Mouse (Mus musculus): Measurements from ENCODE around the gene Mark1. TPM values are rescaled to one million over a fixed set of nuclear protein-coding genes. Genes with fewer than 3 reads are reported as not detected.

The Mark1 gene
- 12.1 and 12.9 TPM in 2 replicates for polyA plus RNA-seq (2014; fragmentation: Nextera tagmentation; extraction: Ambion mirVana)

GRCm38 (mm10) chr1:184999071-184999750, at the start of gene Mark1:
TSS of gene Mark1 (minus strand) at chr1:184999570.
- under 1% methylated on average over 56 of the region's 88 CpGs for WGBS
- H3K4me3 ChIP-seq (ENCODE audit: low read depth, low read length): peak within 1 kb of the TSS; percentile 91

GRCm38 (mm10) chr1:185047516-185048247, 48.3 kb upstream of the Mark1 start:
- Histone ChIP-seq H3K27me3 (replicated peaks; ENCODE audit: control insufficient read depth, insufficient read depth, low read length) (no peaks in the 10 kb centered on the region), H3K9ac (ENCODE audit: low read length) (no peak overlapping the region), H3K4me2 (ENCODE audit: low read length) (no peak overlapping the region), H3K4me3 (ENCODE audit: low read depth, low read length) (no peak overlapping the region), H3K4me1 (ENCODE audit: control insufficient read depth, insufficient read depth, low read length) (no peaks in the 10 kb centered on the region), H3K27ac (ENCODE audit: low read depth, low read length) (no peak overlapping the region), H3K36me3 (ENCODE audit: control insufficient read depth, insufficient read depth, low read length) (no peaks in the 10 kb centered on the region), H3K9me3 (replicated peaks; ENCODE audit: control insufficient read depth, low read length) (no peaks in the 10 kb centered on the region)
- ATAC-seq: no peak
- WGBS: 87% methylated on average over 12 of the region's 12 CpGs
- no peak for DNase-seq (ENCODE audit: low spot score)

More at GRCm38 (mm10) chr1:184999071-184999750, at the start of gene Mark1:
- ATAC-seq (peak; percentile 51), DNase-seq (ENCODE audit: low spot score) (peak; percentile 41)
- Histone ChIP-seq H3K4me2 (ENCODE audit: low read length) (peak within 1 kb of the TSS; percentile 74), H3K9me3 (replicated peaks; ENCODE audit: control insufficient read depth, low read length) (no peaks in the 10 kb centered on the region), H3K9ac (ENCODE audit: low read length) (peak within 1 kb of the TSS; percentile 97), H3K27me3 (replicated peaks; ENCODE audit: control insufficient read depth, insufficient read depth, low read length) (no peaks in the 10 kb centered on the region), H3K4me1 (ENCODE audit: control insufficient read depth, insufficient read depth, low read length) (peaks cover 15% of the 10 kb centered on the region), H3K36me3 (ENCODE audit: control insufficient read depth, insufficient read depth, low read length) (no peaks in the 10 kb centered on the region), H3K27ac (ENCODE audit: low read depth, low read length) (peak within 1 kb of the TSS; percentile 93)

GRCm38 (mm10) chr1:185046513-185046912, 47.1 kb upstream of the Mark1 start:
- H3K4me1 ChIP-seq (ENCODE audit: control insufficient read depth, insufficient read depth, low read length): no peaks in the 10 kb centered on the region
- no peaks in the 10 kb centered on the region for H3K36me3 ChIP-seq (ENCODE audit: control insufficient read depth, insufficient read depth, low read length)
- H3K4me3 ChIP-seq (ENCODE audit: low read depth, low read length): no peak overlapping the region
- no peak for DNase-seq (ENCODE audit: low spot score)
- WGBS: 94% methylated on average over 8 of the region's 8 CpGs
- H3K9ac ChIP-seq (ENCODE audit: low read length): no peak overlapping the region
- no peak for ATAC-seq
- H3K4me2 ChIP-seq (ENCODE audit: low read length): no peak overlapping the region
- no peak overlapping the region for H3K27ac ChIP-seq (ENCODE audit: low read depth, low read length)
- no peaks in the 10 kb centered on the region for H3K9me3 ChIP-seq (replicated peaks; ENCODE audit: control insufficient read depth, low read length)
- H3K27me3 ChIP-seq (replicated peaks; ENCODE audit: control insufficient read depth, insufficient read depth, low read length): no peaks in the 10 kb centered on the region

GRCm38 (mm10) chr1:185038183-185038686, 38.9 kb upstream of the Mark1 start:
- 63% methylated on average over 7 of the region's 7 CpGs for WGBS
- peak; percentile 15; the same call in 1 of the 2 replicates for ATAC-seq
- H3K36me3 ChIP-seq (ENCODE audit: control insufficient read depth, insufficient read depth, low read length): no peaks in the 10 kb centered on the region
- H3K9ac ChIP-seq (ENCODE audit: low read length): no peak overlapping the region
- no peaks in the 10 kb centered on the region for H3K9me3 ChIP-seq (replicated peaks; ENCODE audit: control insufficient read depth, low read length)
- H3K4me3 ChIP-seq (ENCODE audit: low read depth, low read length): no peak overlapping the region
- H3K27ac ChIP-seq (ENCODE audit: low read depth, low read length): no peak overlapping the region
- H3K4me1 ChIP-seq (ENCODE audit: control insufficient read depth, insufficient read depth, low read length): no peaks in the 10 kb centered on the region; the same call in 1 of the 2 replicates
- DNase-seq (ENCODE audit: low spot score): no peak
- no peaks in the 10 kb centered on the region for H3K27me3 ChIP-seq (replicated peaks; ENCODE audit: control insufficient read depth, insufficient read depth, low read length)
- no peak overlapping the region for H3K4me2 ChIP-seq (ENCODE audit: low read length)

- no peaks in the 10 kb centered on the region for H3K36me3 ChIP-seq (ENCODE audit: control insufficient read depth, insufficient read depth, low read length)
- no peak overlapping the region for H3K4me3 ChIP-seq (ENCODE audit: low read depth, low read length)
- no peaks in the 10 kb centered on the region for H3K27me3 ChIP-seq (replicated peaks; ENCODE audit: control insufficient read depth, insufficient read depth, low read length)
- no peak overlapping the region for H3K27ac ChIP-seq (ENCODE audit: low read depth, low read length)
- 90% methylated on average over 10 of the region's 10 CpGs for WGBS
- ATAC-seq (no peak), DNase-seq (ENCODE audit: low spot score) (no peak)
- H3K9ac ChIP-seq (ENCODE audit: low read length): no peak overlapping the region
- no peak overlapping the region for H3K4me2 ChIP-seq (ENCODE audit: low read length)
- no peaks in the 10 kb centered on the region for H3K4me1 ChIP-seq (ENCODE audit: control insufficient read depth, insufficient read depth, low read length)
- no peaks in the 10 kb centered on the region for H3K9me3 ChIP-seq (replicated peaks; ENCODE audit: control insufficient read depth, low read length)
These were observed 31.2 kb upstream of the Mark1 start for GRCm38 (mm10) chr1:185030565-185030964.

GRCm38 (mm10) chr1:185020429-185021168, 21.2 kb upstream of the Mark1 start:
- WGBS: 77% methylated on average over 13 of the region's 13 CpGs
- H3K4me1 ChIP-seq (ENCODE audit: control insufficient read depth, insufficient read depth, low read length): no peaks in the 10 kb centered on the region; the same call in 1 of the 2 replicates
- H3K4me2 ChIP-seq (ENCODE audit: low read length): no peak overlapping the region
- H3K36me3 ChIP-seq (ENCODE audit: control insufficient read depth, insufficient read depth, low read length): no peaks in the 10 kb centered on the region
- H3K4me3 ChIP-seq (ENCODE audit: low read depth, low read length): no peak overlapping the region
- H3K9me3 ChIP-seq (replicated peaks; ENCODE audit: control insufficient read depth, low read length): no peaks in the 10 kb centered on the region
- peak; percentile 33 for DNase-seq (ENCODE audit: low spot score)
- no peak overlapping the region for H3K9ac ChIP-seq (ENCODE audit: low read length)
- ATAC-seq: no peak
- no peaks in the 10 kb centered on the region for H3K27me3 ChIP-seq (replicated peaks; ENCODE audit: control insufficient read depth, insufficient read depth, low read length)
- H3K27ac ChIP-seq (ENCODE audit: low read depth, low read length): peak overlapping the region; percentile 27; the same call in 1 of the 2 replicates

GRCm38 (mm10) chr1:185012566-185012965, 13.2 kb upstream of the Mark1 start:
- DNase-seq (ENCODE audit: low spot score) (no peak), ATAC-seq (no peak)
- 86% methylated on average over 3 of the region's 3 CpGs for WGBS
- H3K4me3 ChIP-seq (ENCODE audit: low read depth, low read length): no peak overlapping the region
- H3K36me3 ChIP-seq (ENCODE audit: control insufficient read depth, insufficient read depth, low read length): no peaks in the 10 kb centered on the region
- H3K4me2 ChIP-seq (ENCODE audit: low read length): no peak overlapping the region
- no peaks in the 10 kb centered on the region for H3K27me3 ChIP-seq (replicated peaks; ENCODE audit: control insufficient read depth, insufficient read depth, low read length)
- H3K9me3 ChIP-seq (replicated peaks; ENCODE audit: control insufficient read depth, low read length): no peaks in the 10 kb centered on the region
- no peak overlapping the region for H3K9ac ChIP-seq (ENCODE audit: low read length)
- no peak overlapping the region for H3K27ac ChIP-seq (ENCODE audit: low read depth, low read length)
- no peaks in the 10 kb centered on the region for H3K4me1 ChIP-seq (ENCODE audit: control insufficient read depth, insufficient read depth, low read length)

- ATAC-seq: no peak
These were observed 7.7 kb upstream of the Mark1 start for GRCm38 (mm10) chr1:185007066-185007465.

More at GRCm38 (mm10) chr1:185007066-185007465, 7.7 kb upstream of the Mark1 start:
- Histone ChIP-seq H3K9me3 (replicated peaks; ENCODE audit: control insufficient read depth, low read length) (no peaks in the 10 kb centered on the region), H3K36me3 (ENCODE audit: control insufficient read depth, insufficient read depth, low read length) (no peaks in the 10 kb centered on the region), H3K4me1 (ENCODE audit: control insufficient read depth, insufficient read depth, low read length) (no peaks in the 10 kb centered on the region), H3K27me3 (replicated peaks; ENCODE audit: control insufficient read depth, insufficient read depth, low read length) (no peaks in the 10 kb centered on the region), H3K9ac (ENCODE audit: low read length) (no peak overlapping the region), H3K4me3 (ENCODE audit: low read depth, low read length) (no peak overlapping the region), H3K27ac (ENCODE audit: low read depth, low read length) (no peak overlapping the region), H3K4me2 (ENCODE audit: low read length) (no peak overlapping the region)
- 82% methylated on average over 5 of the region's 5 CpGs for WGBS
- DNase-seq (ENCODE audit: low spot score): no peak
